Mouse (Mus musculus) liver, embryonic 14.5 days (tissue): ENCODE results near the gene Clstn2. TPM values are rescaled to one million over a fixed set of nuclear protein-coding genes. Genes with fewer than 3 reads are reported as not detected.
A peak's percentile ranks its signal among the peaks of the same experiment; 100 is the strongest.

Source experiments
- ATAC-seq: fragments of 200-750 bp; cut with Nextera tagmentation; 2 replicates; pipeline ENCODE4 v1.8.0; 2017; ENCODE audit warnings: moderate number of reproducible peaks, mild to moderate bottlenecking, moderate library complexity; ENCODE audit not compliant: insufficient read depth
- DNase-seq, 3 experiments: peaks; one replicate each; pipeline ENCODE4 v3.0.0-alpha.2; 2012 to 2013; ENCODE audit warnings: low read depth in 3 of 3, low spot score in 3 of 3
- H3K27ac ChIP-seq: fragments of 300-500 bp; sonication (generic); 2 replicates; pipeline ENCODE4 v1.5.1; 2014; ENCODE audit warnings: moderate library complexity, mild to moderate bottlenecking, control low read depth, inconsistent platforms
- H3K27me3 ChIP-seq: fragments of 300-500 bp; sonication (generic); 2 replicates; pipeline ENCODE4 v1.6.1; 2014; ENCODE audit warnings: mild to moderate bottlenecking, low read length, moderate library complexity; ENCODE audit not compliant: control insufficient read depth, insufficient read depth
- H3K36me3 ChIP-seq: fragments of 300-500 bp; sonication (generic); replicated peaks from 2 replicates; pipeline ENCODE4 v1.6.1; 2014; ENCODE audit warnings: low read depth; ENCODE audit not compliant: control insufficient read depth, insufficient read depth
- H3K4me1 ChIP-seq, 2 experiments: fragments of 200-500 bp in 1 of 2; fragments of 300-500 bp in 1 of 2; sonication (generic) in 1 of 2; replicated peaks; 2 replicates each; pipeline ENCODE4 v1.6.1; 2012 to 2014; ENCODE audit warnings: antibody characterized with exemption in 1 of 2, inconsistent platforms in 1 of 2, low read length in 1 of 2; ENCODE audit not compliant: control insufficient read depth in 2 of 2, insufficient read depth in 2 of 2
- H3K4me2 ChIP-seq: fragments of 300-500 bp; sonication (generic); 2 replicates; pipeline ENCODE4 v1.6.1; 2014; ENCODE audit warnings: low read depth, mild to moderate bottlenecking, control low read depth, moderate library complexity
- H3K4me3 ChIP-seq, 2 experiments: fragments of 200-500 bp in 1 of 2; fragments of 300-500 bp in 1 of 2; sonication (generic) in 1 of 2; 2 replicates each; pipeline ENCODE4 v1.5.1; 2012 to 2014; ENCODE audit warnings: low read depth in 2 of 2, low read length in 2 of 2, mild to moderate bottlenecking in 2 of 2, control low read depth in 1 of 2, inconsistent platforms in 1 of 2, moderate library complexity in 1 of 2; ENCODE audit not compliant: insufficient read depth in 1 of 2
- H3K9ac ChIP-seq: fragments of 300-500 bp; sonication (generic); replicated peaks from 2 replicates; pipeline ENCODE4 v1.6.1; 2014; ENCODE audit warnings: mild to moderate bottlenecking, control low read depth, moderate library complexity
- H3K9me3 ChIP-seq: fragments of 300-500 bp; sonication (generic); 2 replicates; pipeline ENCODE4 v1.6.1; 2016; ENCODE audit warnings: low read length, mixed read lengths; ENCODE audit not compliant: control insufficient read depth
- CTCF ChIP-seq: IDR thresholded peaks from 2 replicates; pipeline ENCODE4 v1.5.1; 2016; ENCODE audit warnings: antibody characterized with exemption, low read depth, control low read depth
- EP300 ChIP-seq: IDR thresholded peaks from 2 replicates; pipeline ENCODE4 v1.6.1; 2016; ENCODE audit warnings: antibody characterized with exemption, low read depth
- WGBS: fragments of 180-500 bp; shearing (Covaris S2); extraction: QIAGEN DNeasy Blood & Tissue Kit; methylation state at CpG from one replicate; pipeline ENCODE4 v1.1.7; 2014; ENCODE audit not compliant: insufficient replicate concordance; 5-methylcytosine and 5-hydroxymethylcytosine counted together
- polyA plus RNA-seq, 2 experiments: library from polyadenylated mRNA; depleted of rRNA in 1 of 2; stranded (reverse) in 1 of 2; unstranded in 1 of 2; fragments of >200 nt; fragmentation: Nextera tagmentation in 1 of 2; extraction: Ambion mirVana in 1 of 2; gene quantifications; 2 replicates each; pipeline versions ENCODE4 v1.2.1 to v1.2.3; 2012 to 2014

Clstn2 gene
- polyA plus RNA-seq (2012; rRNA removed), result 0.09 and 0.11 TPM in 2 replicates
- 0.04 TPM in 1 of 2 replicates, not detected in the other for polyA plus RNA-seq (2014; fragmentation: Nextera tagmentation; extraction: Ambion mirVana)

- peak within 1 kb of the TSS; percentile 52 for H3K4me2 ChIP-seq
- H3K4me3 ChIP-seq, result peak within 1 kb of the TSS; percentile 5 to 40; a peak in 2 of 4 replicates
- H3K27me3 ChIP-seq, result peaks cover 38% of the 10 kb centered on the region
- TF ChIP-seq EP300 (no peak), CTCF (no peak)
- DNase-seq (no peak), ATAC-seq (no peak)
- no peak within 1 kb of the TSS for H3K9ac ChIP-seq
- 1% methylated on average over 66 of the region's 73 CpGs for WGBS
- H3K27ac ChIP-seq, result no peak within 1 kb of the TSS
- H3K36me3 ChIP-seq, result no peaks in the 10 kb centered on the region
- H3K4me1 ChIP-seq, result no peaks in the 10 kb centered on the region
- no peaks in the 10 kb centered on the region for H3K9me3 ChIP-seq
Observed at GRCm38 (mm10) chr9:98032573-98033272, at the start of gene Clstn2. Gene Clstn2 (minus strand): TSS chr9:98033181.

- Histone ChIP-seq H3K4me1 (no peaks in the 10 kb centered on the region), H3K27ac (no peak overlapping the region), H3K27me3 (no peaks in the 10 kb centered on the region), H3K36me3 (no peaks in the 10 kb centered on the region), H3K4me2 (no peak overlapping the region), H3K4me3 (no peak overlapping the region), H3K9ac (no peak overlapping the region), H3K9me3 (no peaks in the 10 kb centered on the region)
- no peak for DNase-seq
- WGBS, result 47% methylated on average over 5 of the region's 5 CpGs
- ATAC-seq, result no peak
- TF ChIP-seq CTCF (no peak), EP300 (no peak)
Observed at GRCm38 (mm10) chr9:98067767-98068166, 34.8 kb upstream of the Clstn2 start.

DNA sequence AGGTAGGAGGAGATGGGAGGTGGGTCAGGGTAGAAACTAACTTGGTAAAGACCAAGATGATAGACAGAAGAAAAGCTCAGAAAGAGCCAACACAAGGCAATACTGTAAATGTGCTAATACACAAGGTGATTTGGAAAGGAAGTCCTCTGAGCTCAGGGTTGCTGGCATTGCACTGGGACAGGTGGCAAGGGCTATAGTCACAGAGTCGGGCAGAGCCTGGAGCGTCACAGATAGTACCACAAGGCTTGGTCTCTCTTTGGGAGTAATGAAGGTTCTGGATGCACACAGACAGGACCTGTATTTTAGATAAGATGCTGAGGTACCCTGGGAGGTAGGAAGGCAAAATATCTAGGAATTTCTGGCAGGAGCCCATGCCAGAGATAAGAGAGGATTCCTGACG is 28.7 kb upstream of the Clstn2 start:
- Histone ChIP-seq H3K9me3 (no peaks in the 10 kb centered on the region), H3K4me1 (no peaks in the 10 kb centered on the region), H3K4me3 (no peak overlapping the region), H3K27me3 (no peaks in the 10 kb centered on the region), H3K9ac (no peak overlapping the region), H3K27ac (no peak overlapping the region), H3K4me2 (no peak overlapping the region), H3K36me3 (no peaks in the 10 kb centered on the region)
- 57% methylated on average over 3 of the region's 3 CpGs for WGBS
- DNase-seq (no peak), ATAC-seq (no peak)
- TF ChIP-seq CTCF (no peak), EP300 (no peak)

- Histone ChIP-seq H3K4me1 (no peaks in the 10 kb centered on the region), H3K4me2 (no peak overlapping the region), H3K9me3 (no peaks in the 10 kb centered on the region), H3K27ac (no peak overlapping the region), H3K4me3 (no peak overlapping the region), H3K36me3 (no peaks in the 10 kb centered on the region), H3K9ac (no peak overlapping the region), H3K27me3 (no peaks in the 10 kb centered on the region)
- TF ChIP-seq EP300 (no peak), CTCF (no peak)
- ATAC-seq (no peak), DNase-seq (no peak)
- WGBS, result 58% methylated on average over 2 of the region's 2 CpGs
Observed at GRCm38 (mm10) chr9:98057291-98057690, 24.3 kb upstream of the Clstn2 start.

DNA sequence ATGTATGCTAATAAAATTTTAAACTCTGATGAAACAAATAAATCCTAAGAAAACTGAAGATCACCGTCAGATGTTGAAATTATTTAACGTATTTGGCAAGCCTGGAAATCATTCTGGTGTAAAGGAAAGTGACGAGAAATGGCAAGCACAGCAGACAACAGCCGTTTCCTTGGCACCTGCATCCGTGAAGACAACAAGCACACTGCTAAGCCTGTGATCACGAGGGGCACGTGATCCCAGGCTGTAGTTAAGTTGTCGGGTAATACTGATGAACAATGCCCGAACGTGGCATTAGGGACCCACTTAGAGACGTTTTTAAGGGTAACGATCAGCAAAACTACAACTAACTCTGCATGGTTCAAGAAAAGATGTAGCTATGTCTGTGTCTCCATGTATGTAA is 18.4 kb upstream of the Clstn2 start:
- H3K9me3 ChIP-seq, result no peaks in the 10 kb centered on the region
- H3K36me3 ChIP-seq, result no peaks in the 10 kb centered on the region
- DNase-seq (no peak), ATAC-seq (no peak)
- no peaks in the 10 kb centered on the region for H3K27me3 ChIP-seq
- WGBS, result 67% methylated on average over 12 of the region's 12 CpGs
- H3K27ac ChIP-seq, result no peak overlapping the region
- no peak overlapping the region for H3K4me3 ChIP-seq
- TF ChIP-seq CTCF, result no peak
- TF ChIP-seq EP300, result no peak
- no peaks in the 10 kb centered on the region for H3K4me1 ChIP-seq
- H3K9ac ChIP-seq, result no peak overlapping the region
- no peak overlapping the region for H3K4me2 ChIP-seq
